In the genomic region with DNA sequence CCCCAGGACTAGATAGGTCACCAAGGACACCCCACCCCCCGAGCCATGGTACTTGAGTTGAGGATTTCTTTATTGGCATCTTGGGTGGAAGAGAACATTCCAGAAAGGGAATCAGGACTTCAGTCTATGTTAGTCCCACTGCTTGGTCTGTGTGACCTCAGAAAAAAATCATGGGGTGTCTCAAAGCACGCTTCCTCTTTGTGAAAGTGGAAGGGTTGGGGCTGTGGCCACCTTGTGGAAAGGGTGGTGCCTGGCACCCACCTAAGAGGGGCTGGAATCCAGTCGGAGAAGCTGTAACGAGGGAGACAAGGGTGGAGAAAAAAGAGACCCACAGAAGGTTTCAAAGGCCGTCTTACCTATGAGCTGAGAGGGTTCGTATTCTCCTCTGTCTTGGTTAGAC, we compare ENCODE assay signal across 30 mouse cellular contexts. TPM values are rescaled to one million over a fixed set of nuclear protein-coding genes. Genes with fewer than 3 reads are reported as not detected.
"Had no signal": no experiment of that assay in that cellular context is flagged by ENCODE, and none has a peak within 500 bp of the region (broad histone marks: within the 10 kb centered on the region; RNA-seq: fewer than 3 reads in every experiment).

No protein-coding gene starts in this region.

- H3K9ac ChIP-seq: limb, embryonic 12.5 days; limb, embryonic 15.5 days; liver, embryonic 13.5 days; midbrain, embryonic 12.5 days had no signal

- DNase-seq: kidney, adult 2 months; kidney, postnatal 25 days; left cerebral cortex, postnatal 4 days; liver, embryonic 13.5 days; lung, adult 2 months; lung, postnatal 14 days; lung, postnatal 4 days; thymus, adult 18-20 months; thymus, postnatal 36 days had no signal

- H3K9me3 ChIP-seq: limb, embryonic 12.5 days; limb, embryonic 15.5 days; liver, embryonic 13.5 days had no signal

- H3K4me2 ChIP-seq: limb, embryonic 12.5 days; limb, embryonic 15.5 days; liver, embryonic 13.5 days; midbrain, embryonic 12.5 days had no signal

- H3K27ac ChIP-seq: kidney, postnatal 0 days; limb, embryonic 12.5 days; limb, embryonic 15.5 days; liver, embryonic 13.5 days had no signal

- ATAC-seq: midbrain, embryonic 16.5 days had no signal

- H3K4me1 ChIP-seq: liver, embryonic 13.5 days had no signal

- H3K36me3 ChIP-seq: limb, embryonic 12.5 days; limb, embryonic 15.5 days; liver, embryonic 13.5 days had no signal

- H3K4me3 ChIP-seq: limb, embryonic 12.5 days; limb, embryonic 15.5 days; liver, embryonic 13.5 days; midbrain, embryonic 12.5 days had no signal

RNA-seq across cellular contexts. Expression of a gene that starts 5.8 kb away (rescaled TPM):
- total RNA-seq: layer of hippocampus, adult 8-10 months; layer of hippocampus, postnatal 10 days; left cerebral cortex, adult 8-10 months; left cerebral cortex, postnatal 14 days; left cerebral cortex, postnatal 4 days; megakaryocyte, adult 5-6 weeks had no signal
- polyA plus RNA-seq: kidney, adult 2 months; kidney, embryonic 14.5 days; kidney, postnatal 0 days; large intestine, adult 2 months; limb, embryonic 12.5 days; limb, embryonic 15.5 days; liver, embryonic 13.5 days; liver, embryonic 16.5 days; lung, adult 2 months; lung, embryonic 16.5 days; midbrain, embryonic 12.5 days; midbrain, embryonic 16.5 days; neural tube, embryonic 11.5 days; neural tube, embryonic 14.5 days; small intestine, adult 2 months; spleen, adult 2 months; stomach, embryonic 16.5 days; testis, adult 2 months; urinary bladder, adult 2 months had no signal
